Mouse (Mus musculus) erythroid progenitor cell, adult 5-6 weeks (primary cell): ENCODE measurements around the gene Ube2g2. TPM values are rescaled to one million over a fixed set of nuclear protein-coding genes. Genes with fewer than 3 reads are reported as not detected.
"Not testable (repeated sequence)": the region's sequence is repeated elsewhere in the genome, so short reads cannot be mapped to it uniquely, and the experiment has no call there.

ENCODE experiments used
- ATAC-seq: replicated peaks from 2 replicates; pipeline ENCODE4 v1.8.0; 2016; ENCODE audit warnings: moderate number of reproducible peaks, mild to moderate bottlenecking, moderate TSS enrichment, inconsistent platforms; ENCODE audit not compliant: poor library complexity, low FRiP score, severe bottlenecking
- total RNA-seq, 2 experiments: library from RNA; stranded (forward) in 1 of 2; stranded (reverse) in 1 of 2; fragments of 150-400 nt in 1 of 2; fragments of 186-747, 209-891 nt in 1 of 2; gene quantifications; 2 replicates each; pipeline versions ENCODE4 v1.2.3 to v1.2.4; 2015 to 2017; ENCODE audit warnings: low replicate concordance in 2 of 2

The Ube2g2 gene
- total RNA-seq, 2 experiments from 2014 or later, result 9.6 to 11.3 TPM

DNA sequence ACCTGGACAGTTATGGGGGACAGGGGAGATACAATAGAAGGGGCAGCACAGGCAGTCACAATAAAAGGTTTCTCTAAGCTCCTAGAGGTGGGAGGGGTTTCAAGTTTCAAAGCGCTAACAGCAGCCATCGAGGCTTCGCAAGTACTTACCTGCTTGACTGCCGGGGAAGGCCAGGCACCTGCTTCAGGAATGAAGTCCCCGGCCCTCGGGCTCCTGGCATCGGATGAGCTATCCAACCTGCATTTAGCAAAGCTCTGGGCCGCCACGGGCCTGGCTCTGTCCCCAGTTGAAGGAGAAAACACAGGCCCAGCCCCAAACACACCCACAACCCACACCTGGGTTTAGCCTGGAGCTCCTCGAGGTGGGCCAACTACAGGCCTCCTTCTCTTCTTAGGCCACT lies 64.9 kb downstream of the Ube2g2 start:
- no peak for ATAC-seq

DNA sequence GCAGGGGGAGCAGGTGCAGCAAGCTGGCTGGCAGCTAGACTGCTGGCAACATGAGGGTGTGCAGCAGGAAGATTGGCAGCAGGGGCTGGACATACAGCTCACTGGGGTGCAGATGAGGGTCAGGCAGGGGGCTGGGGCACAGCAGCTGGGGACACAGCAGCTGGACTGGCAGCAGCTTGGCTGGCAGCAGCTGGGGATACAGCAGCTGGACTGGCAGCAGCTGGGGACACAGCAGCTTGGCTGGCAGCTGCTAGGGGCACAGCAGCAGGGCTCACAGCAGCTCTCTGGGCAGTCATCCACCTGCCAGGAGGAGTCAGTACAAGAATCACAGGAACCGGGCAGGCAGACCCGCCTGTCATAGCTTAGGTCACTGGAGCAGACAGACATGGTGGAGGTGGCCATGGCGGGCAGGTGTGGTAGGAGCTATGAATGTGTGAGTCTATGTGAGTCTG lies 68.3 kb downstream of the Ube2g2 start, which contains the start of gene Gm19402:
Gm19402 (minus strand) TSS at position 402 of the 452 bp plus-strand sequence.
- ATAC-seq, result not testable (repeated sequence)

Other genes with a start within 250 kb of the Ube2g2 start
- gene Adarb1, start 204.0 kb upstream of the Ube2g2 start, total RNA-seq (2015; ENCODE audit: low replicate concordance), result not detected in 2 replicates
- not detected in 2 replicates for gene Adarb1, start 204.0 kb upstream of the Ube2g2 start, total RNA-seq (2017; ENCODE audit: low replicate concordance)
- 2.2 and 5.9 TPM in 2 replicates for gene Fam207a, start 106.5 kb upstream of the Ube2g2 start, total RNA-seq (2015; ENCODE audit: low replicate concordance)
- 13.2 and 16.2 TPM in 2 replicates for gene Fam207a, start 106.5 kb upstream of the Ube2g2 start, total RNA-seq (2017; ENCODE audit: low replicate concordance)
- 36.4 and 37.3 TPM in 2 replicates for gene Itgb2, start 92.0 kb upstream of the Ube2g2 start, total RNA-seq (2015; ENCODE audit: low replicate concordance)
- 20.9 and 29.3 TPM in 2 replicates for gene Itgb2, start 92.0 kb upstream of the Ube2g2 start, total RNA-seq (2017; ENCODE audit: low replicate concordance)
- 62.5 and 73.9 TPM in 2 replicates for gene Pttg1ip, start 40.6 kb upstream of the Ube2g2 start, total RNA-seq (2015; ENCODE audit: low replicate concordance)
- 34.0 and 59.3 TPM in 2 replicates for gene Pttg1ip, start 40.6 kb upstream of the Ube2g2 start, total RNA-seq (2017; ENCODE audit: low replicate concordance)
- 9.2 and 14.8 TPM in 2 replicates for gene Sumo3, start 16.2 kb upstream of the Ube2g2 start, total RNA-seq (2015; ENCODE audit: low replicate concordance)
- 21.1 and 33.6 TPM in 2 replicates for gene Sumo3, start 16.2 kb upstream of the Ube2g2 start, total RNA-seq (2017; ENCODE audit: low replicate concordance)
- not detected in 2 replicates for gene Gm49325, start 16.1 kb upstream of the Ube2g2 start, total RNA-seq (2015; ENCODE audit: low replicate concordance)
- gene Gm49325, start 16.1 kb upstream of the Ube2g2 start, total RNA-seq (2017; ENCODE audit: low replicate concordance), result not detected in 2 replicates
- gene Tspear, start 64.3 kb downstream of the Ube2g2 start, total RNA-seq (2015; ENCODE audit: low replicate concordance), result not detected in 2 replicates
- gene Tspear, start 64.3 kb downstream of the Ube2g2 start, total RNA-seq (2017; ENCODE audit: low replicate concordance), result not detected in 2 replicates
- not detected in 2 replicates for gene Gm19402, start 68.5 kb downstream of the Ube2g2 start, total RNA-seq (2015; ENCODE audit: low replicate concordance)
- gene Gm19402, start 68.5 kb downstream of the Ube2g2 start, total RNA-seq (2017; ENCODE audit: low replicate concordance), result not detected in 2 replicates
- not detected in 2 replicates for gene Gm9508, start 75.0 kb downstream of the Ube2g2 start, total RNA-seq (2015; ENCODE audit: low replicate concordance)
- gene Gm9508, start 75.0 kb downstream of the Ube2g2 start, total RNA-seq (2017; ENCODE audit: low replicate concordance), result not detected in 2 replicates
- not detected in 2 replicates for gene Gm10272, start 84.4 kb downstream of the Ube2g2 start, total RNA-seq (2015; ENCODE audit: low replicate concordance)
- gene Gm10272, start 84.4 kb downstream of the Ube2g2 start, total RNA-seq (2017; ENCODE audit: low replicate concordance), result not detected in 2 replicates
- not detected in 2 replicates for gene Gm10024, start 89.2 kb downstream of the Ube2g2 start, total RNA-seq (2015; ENCODE audit: low replicate concordance)
- gene Gm10024, start 89.2 kb downstream of the Ube2g2 start, total RNA-seq (2017; ENCODE audit: low replicate concordance), result not detected in 2 replicates
- gene Gm10142, start 93.5 kb downstream of the Ube2g2 start, total RNA-seq (2015; ENCODE audit: low replicate concordance), result not detected in 2 replicates
- not detected in 2 replicates for gene Gm10142, start 93.5 kb downstream of the Ube2g2 start, total RNA-seq (2017; ENCODE audit: low replicate concordance)
- not detected in 2 replicates for gene Krtap12-1, start 98.3 kb downstream of the Ube2g2 start, total RNA-seq (2015; ENCODE audit: low replicate concordance)
- gene Krtap12-1, start 98.3 kb downstream of the Ube2g2 start, total RNA-seq (2017; ENCODE audit: low replicate concordance), result not detected in 2 replicates
- gene Gm10100, start 104.2 kb downstream of the Ube2g2 start, total RNA-seq (2015; ENCODE audit: low replicate concordance), result not detected in 2 replicates
- gene Gm10100, start 104.2 kb downstream of the Ube2g2 start, total RNA-seq (2017; ENCODE audit: low replicate concordance), result not detected in 2 replicates
- not detected in 2 replicates for gene Gm18596, start 120.4 kb downstream of the Ube2g2 start, total RNA-seq (2015; ENCODE audit: low replicate concordance)
- not detected in 2 replicates for gene Gm18596, start 120.4 kb downstream of the Ube2g2 start, total RNA-seq (2017; ENCODE audit: low replicate concordance)
- gene Gm9736, start 129.1 kb downstream of the Ube2g2 start, total RNA-seq (2015; ENCODE audit: low replicate concordance), result not detected in 2 replicates
- gene Gm9736, start 129.1 kb downstream of the Ube2g2 start, total RNA-seq (2017; ENCODE audit: low replicate concordance), result not detected in 2 replicates
- gene Gm3233, start 137.4 kb downstream of the Ube2g2 start, total RNA-seq (2015; ENCODE audit: low replicate concordance), result not detected in 2 replicates
- gene Gm3233, start 137.4 kb downstream of the Ube2g2 start, total RNA-seq (2017; ENCODE audit: low replicate concordance), result not detected in 2 replicates
- not detected in 2 replicates for gene Gm3238, start 149.1 kb downstream of the Ube2g2 start, total RNA-seq (2015; ENCODE audit: low replicate concordance)
- gene Gm3238, start 149.1 kb downstream of the Ube2g2 start, total RNA-seq (2017; ENCODE audit: low replicate concordance), result not detected in 2 replicates
- gene Gm7138, start 154.7 kb downstream of the Ube2g2 start, total RNA-seq (2015; ENCODE audit: low replicate concordance), result not detected in 2 replicates
- not detected in 2 replicates for gene Gm7138, start 154.7 kb downstream of the Ube2g2 start, total RNA-seq (2017; ENCODE audit: low replicate concordance)
- not detected in 2 replicates for gene Gm3250, start 160.3 kb downstream of the Ube2g2 start, total RNA-seq (2015; ENCODE audit: low replicate concordance)
- not detected in 2 replicates for gene Gm3250, start 160.3 kb downstream of the Ube2g2 start, total RNA-seq (2017; ENCODE audit: low replicate concordance)
- gene Gm7137, start 165.9 kb downstream of the Ube2g2 start, total RNA-seq (2015; ENCODE audit: low replicate concordance), result not detected in 2 replicates
- gene Gm7137, start 165.9 kb downstream of the Ube2g2 start, total RNA-seq (2017; ENCODE audit: low replicate concordance), result not detected in 2 replicates
- gene Gm9639, start 172.8 kb downstream of the Ube2g2 start, total RNA-seq (2015; ENCODE audit: low replicate concordance), result not detected in 2 replicates
- not detected in 2 replicates for gene Gm9639, start 172.8 kb downstream of the Ube2g2 start, total RNA-seq (2017; ENCODE audit: low replicate concordance)
- gene Gm19668, start 176.9 kb downstream of the Ube2g2 start, total RNA-seq (2015; ENCODE audit: low replicate concordance), result not detected in 2 replicates
- not detected in 2 replicates for gene Gm19668, start 176.9 kb downstream of the Ube2g2 start, total RNA-seq (2017; ENCODE audit: low replicate concordance)
- gene Gm9507, start 189.6 kb downstream of the Ube2g2 start, total RNA-seq (2015; ENCODE audit: low replicate concordance), result not detected in 2 replicates
- not detected in 2 replicates for gene Gm9507, start 189.6 kb downstream of the Ube2g2 start, total RNA-seq (2017; ENCODE audit: low replicate concordance)
- gene Gm2696, start 192.4 kb downstream of the Ube2g2 start, total RNA-seq (2015; ENCODE audit: low replicate concordance), result not detected in 2 replicates
- gene Gm2696, start 192.4 kb downstream of the Ube2g2 start, total RNA-seq (2017; ENCODE audit: low replicate concordance), result not detected in 2 replicates
- gene Krtap10-4, start 204.8 kb downstream of the Ube2g2 start, total RNA-seq (2015; ENCODE audit: low replicate concordance), result not detected in 2 replicates
- gene Krtap10-4, start 204.8 kb downstream of the Ube2g2 start, total RNA-seq (2017; ENCODE audit: low replicate concordance), result not detected in 2 replicates
- not detected in 2 replicates for gene Krtap10-10, start 213.7 kb downstream of the Ube2g2 start, total RNA-seq (2015; ENCODE audit: low replicate concordance)
- not detected in 2 replicates for gene Krtap10-10, start 213.7 kb downstream of the Ube2g2 start, total RNA-seq (2017; ENCODE audit: low replicate concordance)
- gene Gm36176, start 224.5 kb downstream of the Ube2g2 start, total RNA-seq (2015; ENCODE audit: low replicate concordance), result not detected in 2 replicates
- gene Gm36176, start 224.5 kb downstream of the Ube2g2 start, total RNA-seq (2017; ENCODE audit: low replicate concordance), result not detected in 2 replicates
- gene Gm10318, start 230.6 kb downstream of the Ube2g2 start, total RNA-seq (2015; ENCODE audit: low replicate concordance), result not detected in 2 replicates
- gene Gm10318, start 230.6 kb downstream of the Ube2g2 start, total RNA-seq (2017; ENCODE audit: low replicate concordance), result not detected in 2 replicates
- gene Gm3285, start 239.7 kb downstream of the Ube2g2 start, total RNA-seq (2015; ENCODE audit: low replicate concordance), result not detected in 2 replicates
- not detected in 2 replicates for gene Gm3285, start 239.7 kb downstream of the Ube2g2 start, total RNA-seq (2017; ENCODE audit: low replicate concordance)